Mouse (Mus musculus) midbrain, embryonic 14.5 days (tissue): Measurements from ENCODE around the gene Kcnn1. TPM values are rescaled to one million over a fixed set of nuclear protein-coding genes. Genes with fewer than 3 reads are reported as not detected.
A peak's percentile ranks its signal among the peaks of the same experiment; 100 is the strongest.
"Not testable (repeated sequence)": the region's sequence is repeated elsewhere in the genome, so short reads cannot be mapped to it uniquely, and the experiment has no call there.

Source experiments
- ATAC-seq: fragments of 200-750 bp; cut with Nextera tagmentation; 2 replicates; pipeline ENCODE4 v1.8.0; 2017; ENCODE audit warnings: moderate number of reproducible peaks, moderate library complexity; ENCODE audit not compliant: low FRiP score, low TSS enrichment
- DNase-seq: peaks from one replicate; pipeline ENCODE4 v3.0.0-alpha.2; 2015
- H3K27ac ChIP-seq: fragments of 300-500 bp; sonication (generic); replicated peaks from 2 replicates; pipeline ENCODE4 v1.5.1; 2014; ENCODE audit warnings: mild to moderate bottlenecking, low read depth, low read length, moderate library complexity
- H3K27me3 ChIP-seq: fragments of 300-500 bp; sonication (generic); 2 replicates; pipeline ENCODE4 v1.6.1; 2014; ENCODE audit warnings: low read length, control low read depth, mixed read lengths; ENCODE audit not compliant: control insufficient read depth, insufficient read depth
- H3K36me3 ChIP-seq: fragments of 300-500 bp; sonication (generic); 2 replicates; pipeline ENCODE4 v1.6.1; 2014; ENCODE audit warnings: low read length, control low read depth; ENCODE audit not compliant: control insufficient read depth, insufficient read depth
- H3K4me1 ChIP-seq: fragments of 300-500 bp; sonication (generic); 2 replicates; pipeline ENCODE4 v1.6.1; 2014; ENCODE audit warnings: mild to moderate bottlenecking, antibody characterized with exemption, low read length, control low read depth; ENCODE audit not compliant: control insufficient read depth, insufficient read depth
- H3K4me2 ChIP-seq: fragments of 300-500 bp; sonication (generic); 2 replicates; pipeline ENCODE4 v1.6.1; 2014; ENCODE audit warnings: mild to moderate bottlenecking, low read length, moderate library complexity
- H3K4me3 ChIP-seq: fragments of 300-500 bp; sonication (generic); replicated peaks from 2 replicates; pipeline ENCODE4 v1.5.1; 2014; ENCODE audit warnings: low read depth, low read length
- H3K9ac ChIP-seq: fragments of 300-500 bp; sonication (generic); replicated peaks from 2 replicates; pipeline ENCODE4 v1.6.1; 2014; ENCODE audit warnings: mild to moderate bottlenecking, low read length, moderate library complexity
- H3K9me3 ChIP-seq: fragments of 300-500 bp; sonication (generic); 2 replicates; pipeline ENCODE4 v1.6.1; 2016; ENCODE audit warnings: low read length, control low read depth, mixed read lengths; ENCODE audit not compliant: control insufficient read depth
- WGBS: fragments of 180-500 bp; shearing (Covaris S2); extraction: QIAGEN DNeasy Blood & Tissue Kit; methylation state at CpG from one replicate; pipeline ENCODE4 v1.1.7; 2014; 5-methylcytosine and 5-hydroxymethylcytosine counted together
- polyA plus RNA-seq: library from polyadenylated mRNA; unstranded; fragments of >200 nt; fragmentation: Nextera tagmentation; extraction: Ambion mirVana; gene quantifications from 2 replicates; pipeline ENCODE4 v1.2.1, GENCODE M21; 2014

The Kcnn1 gene
- polyA plus RNA-seq, 1 experiment from 2014 or later: 16.0 TPM

- no peak for ATAC-seq
- Histone ChIP-seq H3K4me2 (no peak overlapping the region), H3K4me3 (no peak overlapping the region), H3K27ac (no peak overlapping the region), H3K27me3 (peaks cover 16% of the 10 kb centered on the region; the same call in 1 of the 2 replicates), H3K36me3 (no peaks in the 10 kb centered on the region), H3K9me3 (peaks cover 6% of the 10 kb centered on the region; the same call in 1 of the 2 replicates), H3K4me1 (no peaks in the 10 kb centered on the region), H3K9ac (no peak overlapping the region)
- no peak for DNase-seq
- 86% methylated on average over 7 of the region's 7 CpGs for WGBS
Measured at GRCm38 (mm10) chr8:70823802-70824201, 39.3 kb downstream of the Kcnn1 start.

- not testable (repeated sequence) for H3K4me2 ChIP-seq, ATAC-seq, H3K4me1 ChIP-seq, H3K27ac ChIP-seq, DNase-seq, H3K4me3 ChIP-seq, H3K9ac ChIP-seq, H3K36me3 ChIP-seq, H3K9me3 ChIP-seq
- H3K27me3 ChIP-seq: peaks cover 16% of the 10 kb centered on the region; the same call in 1 of the 2 replicates
- 83% methylated on average over 3 of the region's 3 CpGs for WGBS
Measured at GRCm38 (mm10) chr8:70822594-70822993, 40.5 kb downstream of the Kcnn1 start.

- no peak overlapping the region for H3K27ac ChIP-seq
- WGBS: 51% methylated on average over 11 of the region's 11 CpGs
- no peaks in the 10 kb centered on the region for H3K4me1 ChIP-seq
- ATAC-seq: no peak
- H3K36me3 ChIP-seq: no peaks in the 10 kb centered on the region
- no peak overlapping the region for H3K9ac ChIP-seq
- H3K27me3 ChIP-seq: peaks cover 20% of the 10 kb centered on the region; the same call in 1 of the 2 replicates
- H3K4me3 ChIP-seq: no peak overlapping the region
- H3K4me2 ChIP-seq: no peak overlapping the region
- H3K9me3 ChIP-seq: peaks cover 9% of the 10 kb centered on the region; the same call in 1 of the 2 replicates
- no peak for DNase-seq
Measured at GRCm38 (mm10) chr8:70821992-70822391, 41.1 kb downstream of the Kcnn1 start.

- ATAC-seq: peak; percentile 60; the same call in 1 of the 2 replicates
Measured at GRCm38 (mm10) chr8:70821399-70821962, 41.6 kb downstream of the Kcnn1 start.

GRCm38 (mm10) chr8:70820101-70820935 lies 42.7 kb downstream of the Kcnn1 start:
- Histone ChIP-seq H3K27me3 (peaks cover 27% of the 10 kb centered on the region; the same call in 1 of the 2 replicates), H3K4me1 (no peaks in the 10 kb centered on the region), H3K4me3 (no peak overlapping the region), H3K4me2 (no peak overlapping the region), H3K36me3 (no peaks in the 10 kb centered on the region), H3K9ac (no peak overlapping the region), H3K27ac (no peak overlapping the region), H3K9me3 (peaks cover 9% of the 10 kb centered on the region; the same call in 1 of the 2 replicates)
- 4% methylated on average over 31 of the region's 31 CpGs for WGBS
- no peak for DNase-seq
- peak; percentile 61; the same call in 1 of the 2 replicates for ATAC-seq

More at GRCm38 (mm10) chr8:70821399-70821962, 41.6 kb downstream of the Kcnn1 start:
- peak; percentile 87 for DNase-seq
- Histone ChIP-seq H3K4me2 (no peak overlapping the region), H3K4me3 (no peak overlapping the region), H3K36me3 (no peaks in the 10 kb centered on the region), H3K27ac (no peak overlapping the region), H3K9me3 (peaks cover 9% of the 10 kb centered on the region; the same call in 1 of the 2 replicates), H3K4me1 (no peaks in the 10 kb centered on the region), H3K9ac (no peak overlapping the region), H3K27me3 (peaks cover 25% of the 10 kb centered on the region; the same call in 1 of the 2 replicates)
- WGBS: 15% methylated on average over 30 of the region's 30 CpGs

GRCm38 (mm10) chr8:70816679-70817078 lies 46.4 kb downstream of the Kcnn1 start:
- Histone ChIP-seq H3K9ac (no peak overlapping the region), H3K4me2 (peak overlapping the region; percentile 21; the same call in 1 of the 2 replicates), H3K36me3 (no peaks in the 10 kb centered on the region), H3K4me3 (no peak overlapping the region), H3K27me3 (peaks cover 27% of the 10 kb centered on the region; the same call in 1 of the 2 replicates), H3K4me1 (no peaks in the 10 kb centered on the region), H3K27ac (no peak overlapping the region), H3K9me3 (peaks cover 9% of the 10 kb centered on the region; the same call in 1 of the 2 replicates)
- ATAC-seq (0 out of 2 replicates have a peak, but pooled peaks have one; percentile 6), DNase-seq (no peak)
- 9% methylated on average over 30 of the region's 30 CpGs for WGBS

GRCm38 (mm10) chr8:70812885-70813284 lies 50.2 kb downstream of the Kcnn1 start:
- Histone ChIP-seq H3K36me3 (no peaks in the 10 kb centered on the region), H3K9ac (no peak overlapping the region), H3K4me1 (no peaks in the 10 kb centered on the region), H3K27ac (no peak overlapping the region), H3K4me2 (no peak overlapping the region), H3K27me3 (peaks cover 11% of the 10 kb centered on the region; the same call in 1 of the 2 replicates), H3K4me3 (no peak overlapping the region), H3K9me3 (no peaks in the 10 kb centered on the region)
- DNase-seq: no peak
- no peak for ATAC-seq
- WGBS: 66% methylated on average over 4 of the region's 4 CpGs

GRCm38 (mm10) chr8:70812055-70812454 lies 51.0 kb downstream of the Kcnn1 start:
- H3K9me3 ChIP-seq: no peaks in the 10 kb centered on the region
- no peak for DNase-seq
- H3K4me1 ChIP-seq: no peaks in the 10 kb centered on the region
- no peak for ATAC-seq
- H3K27ac ChIP-seq: no peak overlapping the region
- 47% methylated on average over 4 of the region's 4 CpGs for WGBS
- no peaks in the 10 kb centered on the region for H3K36me3 ChIP-seq
- no peak overlapping the region for H3K9ac ChIP-seq
- peaks cover 8% of the 10 kb centered on the region; the same call in 1 of the 2 replicates for H3K27me3 ChIP-seq
- no peak overlapping the region for H3K4me3 ChIP-seq
- no peak overlapping the region for H3K4me2 ChIP-seq
